Mouse (Mus musculus): Measurements from ENCODE around the gene Slc35e3. TPM values are rescaled to one million over a fixed set of nuclear protein-coding genes. Genes with fewer than 3 reads are reported as not detected.

Slc35e3 gene
- total and polyA plus RNA-seq, 3 experiments: 2.2 to 9.7 (median 5.0) TPM

DNA sequence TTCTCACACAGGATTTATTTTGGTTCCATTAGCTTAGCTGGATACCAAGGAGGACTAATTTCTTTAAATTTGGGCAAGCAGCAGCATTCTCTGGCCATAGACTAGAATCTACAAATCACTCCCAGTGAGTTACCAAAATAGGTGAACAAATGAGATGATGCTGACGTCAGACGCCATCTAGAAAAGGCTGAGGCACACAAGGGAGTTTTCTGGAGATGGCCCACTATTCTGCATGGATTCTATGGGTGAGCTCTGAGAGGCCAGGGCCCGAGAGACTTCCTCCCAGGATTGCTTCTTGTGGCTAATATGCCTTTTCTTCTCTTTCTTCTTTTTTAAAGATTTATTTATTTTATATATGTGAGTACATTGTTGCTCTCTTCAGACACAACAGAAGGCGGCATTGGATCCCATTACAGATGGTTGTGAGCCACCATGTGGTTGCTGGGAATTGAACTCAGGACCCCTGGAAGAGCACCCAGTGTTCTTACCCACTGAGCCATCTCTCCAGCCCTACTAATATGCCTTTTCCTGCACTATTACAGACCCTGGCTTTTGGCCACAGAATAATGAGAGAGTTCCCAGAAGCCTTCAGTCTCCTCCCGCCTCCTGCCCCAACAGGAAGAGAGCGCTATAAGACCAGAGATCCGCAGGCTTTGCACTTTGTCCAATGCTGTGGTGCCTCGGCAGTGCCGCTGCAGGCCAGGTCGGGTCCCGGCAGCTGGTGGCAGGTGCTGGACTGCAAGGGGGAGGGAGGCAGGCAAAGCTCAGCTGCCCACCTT, 19.1 kb upstream of the Slc35e3 start:
- Histone ChIP-seq H3K4me2 (ENCODE audit: insufficient read depth, low read depth, poor library complexity, severe bottlenecking) (no peak overlapping the region), H3K4me1 (ENCODE audit: control insufficient read depth in 1 of 2, insufficient read depth in 2 of 2) (no peaks in the 10 kb centered on the region), H3K79me2 (replicated peaks; ENCODE audit: control insufficient read depth, extremely low read depth, insufficient read depth, poor library complexity, severe bottlenecking) (no peaks in the 10 kb centered on the region), H3K9me3 (replicated peaks; ENCODE audit: low read length) (no peaks in the 10 kb centered on the region), H3K27me3 (replicated peaks) (no peaks in the 10 kb centered on the region), H3K4me3 (replicated peaks in 1 of 3; ENCODE audit: low read depth in 2 of 3, low read length in 2 of 3, poor library complexity in 1 of 3) (no peak overlapping the region), H3K36me3 (replicated peaks in 1 of 2; ENCODE audit: control insufficient read depth in 1 of 2, insufficient read depth in 1 of 2, low read length in 1 of 2) (peaks cover 69 to 84% of the 10 kb centered on the region in 2 experiments), H3K27ac (ENCODE audit: insufficient read depth, low read depth) (no peak overlapping the region), H3K9ac (ENCODE audit: insufficient read depth, low read depth) (no peak overlapping the region)
- DNase-seq (ENCODE audit: extremely low read depth): no peak
- dilution Hi-C loops (cut with MboI; ENCODE audit: extremely low pct_ligation_motif_present, extremely low pct_unique_long_range_greater_than_20kb, low sequenced_read_pairs): no loop called here
- in situ Hi-C loops (cut with MboI; ENCODE audit: low pct_ligation_motif_present, low pct_unique_long_range_greater_than_20kb, low sequenced_read_pairs): no loop called here
- TF ChIP-seq JUND (conservative IDR thresholded peaks at IDR 0.05; ENCODE audit: low read depth, low read length) (no peak), HCFC1 (IDR thresholded peaks at IDR 0.05; ENCODE audit: low read depth, low read length) (no peak), ZMIZ1 (IDR thresholded peaks at IDR 0.05; ENCODE audit: low read depth, low read length) (no peak)

DNA sequence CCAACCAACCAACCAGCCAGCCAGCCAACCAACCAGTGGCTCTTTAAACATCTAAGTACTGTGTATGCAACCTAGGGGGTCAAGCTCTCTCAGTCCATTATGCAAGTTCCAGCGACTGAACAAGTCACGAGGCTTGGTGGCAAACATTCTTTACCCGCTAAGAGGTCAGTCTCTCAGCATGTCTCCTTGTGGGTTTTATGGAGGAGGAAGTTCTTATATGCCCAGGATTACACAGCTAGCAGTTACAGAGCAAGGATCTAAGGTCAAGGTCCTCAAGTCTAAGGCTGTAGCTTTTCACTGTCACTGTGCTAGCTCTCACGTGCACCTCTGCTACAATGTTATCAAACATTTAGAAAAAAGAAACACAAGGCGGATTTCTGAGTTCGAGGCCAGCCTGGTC, 18.4 kb upstream of the Slc35e3 start:
- in situ Hi-C loops (cut with MboI; ENCODE audit: low pct_ligation_motif_present, low pct_unique_long_range_greater_than_20kb, low sequenced_read_pairs): no loop called here
- H3K36me3 ChIP-seq (replicated peaks in 1 of 2; ENCODE audit: control insufficient read depth in 1 of 2, insufficient read depth in 1 of 2, low read length in 1 of 2): peaks cover 71 to 84% of the 10 kb centered on the region in 2 experiments

DNA sequence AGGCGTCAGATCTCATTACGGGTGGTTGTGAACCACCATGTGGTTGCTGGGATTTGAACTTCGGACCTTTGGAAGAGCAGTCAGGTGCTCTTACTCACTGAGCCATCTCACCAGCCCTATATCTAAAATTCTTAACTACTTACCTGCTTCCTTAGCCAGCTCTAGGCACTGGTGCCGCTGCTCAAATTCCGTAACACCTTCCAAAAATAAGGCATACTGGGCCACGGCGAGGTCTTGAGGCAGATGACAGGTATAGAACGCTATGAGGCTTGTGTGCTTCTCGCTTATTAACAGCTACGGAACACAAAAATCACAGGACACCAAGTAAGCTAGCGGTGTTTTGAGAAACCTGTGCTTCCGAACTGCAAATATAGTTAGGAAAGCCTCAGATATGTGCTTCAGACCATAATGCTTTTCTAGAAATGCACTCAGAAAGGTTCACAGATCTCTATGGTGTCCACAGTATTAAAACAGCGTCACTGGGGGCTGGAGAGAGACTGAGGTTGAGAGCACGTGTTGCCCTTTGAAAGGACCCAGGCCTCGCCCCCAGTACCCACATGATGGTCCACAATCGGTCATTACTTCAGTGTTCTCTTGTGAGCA, 17.5 kb upstream of the Slc35e3 start:
- H3K4me2 ChIP-seq (ENCODE audit: insufficient read depth, low read depth, poor library complexity, severe bottlenecking): no peak overlapping the region
- TF ChIP-seq CTCF (conservative IDR thresholded peaks at IDR 0.05 in 1 of 2, IDR thresholded peaks at IDR 0.05 in 1 of 2; ENCODE audit: low read depth in 2 of 2, low read length in 2 of 2): no peak
- TF ChIP-seq ZKSCAN1 (IDR thresholded peaks at IDR 0.05; ENCODE audit: borderline replicate concordance, low read depth, low read length): no peak
- TF ChIP-seq CHD2 (IDR thresholded peaks at IDR 0.05; ENCODE audit: low read length): no peak
- no peak for TF ChIP-seq E2F4 (IDR thresholded peaks at IDR 0.05; ENCODE audit: insufficient replicate concordance, low read depth, low read length)
- no peak for TF ChIP-seq CHD1 (IDR thresholded peaks at IDR 0.05; ENCODE audit: low read depth, low read length)
- no peak for TF ChIP-seq JUND (conservative IDR thresholded peaks at IDR 0.05; ENCODE audit: low read depth, low read length)
- no peak for TF ChIP-seq EP300 (IDR thresholded peaks at IDR 0.05; ENCODE audit: low read length)
- TF ChIP-seq MAX (IDR thresholded peaks at IDR 0.05; ENCODE audit: low read length): no peak
- no peak for TF ChIP-seq ELF1 (IDR thresholded peaks at IDR 0.05; ENCODE audit: low read depth, low read length)
- no peak for TF ChIP-seq USF1 (IDR thresholded peaks at IDR 0.05; ENCODE audit: low read depth, low read length)
- no peak for TF ChIP-seq POLR2A (IDR thresholded peaks at IDR 0.05; ENCODE audit: low read depth, low read length)
- TF ChIP-seq MEF2A (IDR thresholded peaks at IDR 0.05; ENCODE audit: borderline replicate concordance, low read depth, low read length): no peak
- no peak for TF ChIP-seq TCF12 (IDR thresholded peaks at IDR 0.05; ENCODE audit: low read depth, low read length)
- TF ChIP-seq ZC3H11A (IDR thresholded peaks at IDR 0.05; ENCODE audit: low read depth, low read length): no peak
- TF ChIP-seq ZMIZ1 (IDR thresholded peaks at IDR 0.05; ENCODE audit: low read depth, low read length): no peak
- TF ChIP-seq ETS1 (conservative IDR thresholded peaks at IDR 0.05; ENCODE audit: low read depth, low read length): no peak
- TF ChIP-seq IRF4 (IDR thresholded peaks at IDR 0.05; ENCODE audit: low read depth, low read length): no peak
- no peak for TF ChIP-seq GABPA (IDR thresholded peaks at IDR 0.05; ENCODE audit: insufficient replicate concordance, low read depth, low read length)
- H3K4me3 ChIP-seq (replicated peaks in 1 of 3; ENCODE audit: low read depth in 2 of 3, low read length in 2 of 3, poor library complexity in 1 of 3): no peak overlapping the region
- no peak overlapping the region for H3K27ac ChIP-seq (ENCODE audit: insufficient read depth, low read depth)
- DNase-seq (ENCODE audit: extremely low read depth): no peak
- H3K27me3 ChIP-seq (replicated peaks): no peaks in the 10 kb centered on the region
- H3K9me3 ChIP-seq (replicated peaks; ENCODE audit: low read length): no peaks in the 10 kb centered on the region
- no peaks in the 10 kb centered on the region for H3K79me2 ChIP-seq (replicated peaks; ENCODE audit: control insufficient read depth, extremely low read depth, insufficient read depth, poor library complexity, severe bottlenecking)
- peaks cover 70 to 89% of the 10 kb centered on the region in 2 experiments for H3K36me3 ChIP-seq (replicated peaks in 1 of 2; ENCODE audit: control insufficient read depth in 1 of 2, insufficient read depth in 1 of 2, low read length in 1 of 2)
- dilution Hi-C loops (cut with MboI; ENCODE audit: extremely low pct_ligation_motif_present, extremely low pct_unique_long_range_greater_than_20kb, low sequenced_read_pairs) (no loop called here), in situ Hi-C loops (cut with MboI; ENCODE audit: low pct_ligation_motif_present, low pct_unique_long_range_greater_than_20kb, low sequenced_read_pairs) (no loop called here)
- H3K4me1 ChIP-seq (ENCODE audit: control insufficient read depth in 1 of 2, insufficient read depth in 2 of 2): no peaks in the 10 kb centered on the region
- H3K9ac ChIP-seq (ENCODE audit: insufficient read depth, low read depth): no peak overlapping the region

More for the DNA sequence above, 18.4 kb upstream of the Slc35e3 start:
- TF ChIP-seq CHD1 (IDR thresholded peaks at IDR 0.05; ENCODE audit: low read depth, low read length) (no peak), KAT2A (IDR thresholded peaks at IDR 0.05; ENCODE audit: insufficient replicate concordance, low read length) (no peak)
- Histone ChIP-seq H3K4me3 (replicated peaks in 1 of 3; ENCODE audit: low read depth in 2 of 3, low read length in 2 of 3, poor library complexity in 1 of 3) (no peak overlapping the region), H3K79me2 (replicated peaks; ENCODE audit: control insufficient read depth, extremely low read depth, insufficient read depth, poor library complexity, severe bottlenecking) (no peaks in the 10 kb centered on the region), H3K27ac (ENCODE audit: insufficient read depth, low read depth) (no peak overlapping the region), H3K4me2 (ENCODE audit: insufficient read depth, low read depth, poor library complexity, severe bottlenecking) (no peak overlapping the region), H3K27me3 (replicated peaks) (no peaks in the 10 kb centered on the region), H3K9ac (ENCODE audit: insufficient read depth, low read depth) (no peak overlapping the region), H3K9me3 (replicated peaks; ENCODE audit: low read length) (no peaks in the 10 kb centered on the region), H3K4me1 (ENCODE audit: control insufficient read depth in 1 of 2, insufficient read depth in 2 of 2) (no peaks in the 10 kb centered on the region)
- dilution Hi-C loops (cut with MboI; ENCODE audit: extremely low pct_ligation_motif_present, extremely low pct_unique_long_range_greater_than_20kb, low sequenced_read_pairs): no loop called here
- DNase-seq (ENCODE audit: extremely low read depth): no peak

Data from CH12.LX (cell line).